Mouse (Mus musculus) midbrain, embryonic 13.5 days (tissue): ENCODE data around the gene Grxcr1. TPM values are rescaled to one million over a fixed set of nuclear protein-coding genes. Genes with fewer than 3 reads are reported as not detected.

Source experiments
- ATAC-seq: fragments of 200-750 bp; cut with Nextera tagmentation; 2 replicates; pipeline ENCODE4 v1.8.0; 2017; ENCODE audit warnings: mild to moderate bottlenecking, moderate TSS enrichment, moderate library complexity
- H3K27ac ChIP-seq: fragments of 300-500 bp; sonication (generic); 2 replicates; pipeline ENCODE4 v1.5.1; 2015; ENCODE audit warnings: inconsistent platforms, mild to moderate bottlenecking, moderate library complexity
- H3K27me3 ChIP-seq: fragments of 300-500 bp; sonication (generic); 2 replicates; pipeline ENCODE4 v1.6.1; 2015; ENCODE audit warnings: mild to moderate bottlenecking, inconsistent platforms
- H3K36me3 ChIP-seq: fragments of 300-500 bp; sonication (generic); 2 replicates; pipeline ENCODE4 v1.6.1; 2015; ENCODE audit warnings: mild to moderate bottlenecking, inconsistent platforms
- H3K4me1 ChIP-seq: fragments of 300-500 bp; sonication (generic); replicated peaks from 2 replicates; pipeline ENCODE4 v1.6.1; 2015; ENCODE audit warnings: inconsistent platforms
- H3K4me2 ChIP-seq: fragments of 300-500 bp; sonication (generic); replicated peaks from 2 replicates; pipeline ENCODE4 v1.6.1; 2015; ENCODE audit warnings: moderate library complexity, mild to moderate bottlenecking, inconsistent platforms
- H3K4me3 ChIP-seq: fragments of 300-500 bp; sonication (generic); replicated peaks from 2 replicates; pipeline ENCODE4 v1.5.1; 2015; ENCODE audit warnings: mild to moderate bottlenecking, inconsistent platforms
- H3K9ac ChIP-seq: fragments of 300-500 bp; sonication (generic); replicated peaks from 2 replicates; pipeline ENCODE4 v1.6.1; 2015; ENCODE audit warnings: mild to moderate bottlenecking, inconsistent platforms
- H3K9me3 ChIP-seq: fragments of 300-500 bp; sonication (generic); 2 replicates; pipeline ENCODE4 v1.6.1; 2016; ENCODE audit warnings: mild to moderate bottlenecking, inconsistent platforms
- WGBS: fragments of 180-500 bp; shearing (Covaris S2); methylation state at CpG from one replicate; pipeline ENCODE4 v1.1.7; 2015; 5-methylcytosine and 5-hydroxymethylcytosine counted together
- polyA plus RNA-seq: library from polyadenylated mRNA; unstranded; fragments of >200 nt; fragmentation: Nextera tagmentation; extraction: Ambion mirVana; gene quantifications from 2 replicates; pipeline ENCODE4 v1.2.1, GENCODE M21; 2015

Grxcr1 gene
- not detected in 2 replicates for polyA plus RNA-seq

GRCm38 (mm10) chr5:68031744-68032143, at the start of gene Grxcr1:
Gene Grxcr1 (plus strand): TSS chr5:68031835.
- Histone ChIP-seq H3K9ac (no peak within 1 kb of the TSS), H3K36me3 (no peaks in the 10 kb centered on the region), H3K27me3 (no peaks in the 10 kb centered on the region), H3K4me1 (no peaks in the 10 kb centered on the region; the same call in 1 of the 2 replicates), H3K27ac (no peak within 1 kb of the TSS), H3K4me2 (no peak within 1 kb of the TSS), H3K4me3 (no peak within 1 kb of the TSS), H3K9me3 (no peaks in the 10 kb centered on the region)
- WGBS: 85% methylated on average over 6 of the region's 6 CpGs
- ATAC-seq: no peak

- Histone ChIP-seq H3K27me3 (0 out of 2 replicates have a peak, but pooled peaks cover 3% of the 10 kb centered on the region), H3K9me3 (no peaks in the 10 kb centered on the region), H3K36me3 (no peaks in the 10 kb centered on the region), H3K27ac (no peak overlapping the region), H3K4me3 (no peak overlapping the region), H3K4me1 (no peaks in the 10 kb centered on the region), H3K4me2 (no peak overlapping the region), H3K9ac (no peak overlapping the region)
- 45% methylated on average over 3 of the region's 3 CpGs for WGBS
- ATAC-seq: no peak
Observed at GRCm38 (mm10) chr5:67981946-67982526, 49.6 kb upstream of the Grxcr1 start.

DNA sequence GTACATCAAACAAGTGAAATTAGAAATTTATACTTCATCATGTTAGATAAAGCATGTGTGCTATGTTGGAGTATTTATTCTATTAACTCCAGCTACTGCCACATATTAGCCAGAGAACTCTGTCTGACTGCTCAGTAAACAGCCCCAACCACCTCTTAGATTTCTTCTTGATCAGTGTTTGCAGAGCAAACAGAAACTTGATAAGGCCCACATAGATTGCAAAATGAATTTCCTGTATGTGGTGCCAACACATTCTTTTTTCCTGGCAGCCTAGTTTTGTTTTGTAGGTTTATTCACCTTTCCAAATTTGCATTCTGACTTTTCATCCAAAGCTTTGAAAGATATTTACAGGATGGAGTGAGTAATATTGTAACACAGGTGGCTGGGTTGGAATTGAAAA, 41.2 kb upstream of the Grxcr1 start:
- no peak overlapping the region for H3K4me3 ChIP-seq
- no peak overlapping the region for H3K9ac ChIP-seq
- no peaks in the 10 kb centered on the region for H3K27me3 ChIP-seq
- ATAC-seq: no peak
- H3K4me1 ChIP-seq: no peaks in the 10 kb centered on the region
- no peak overlapping the region for H3K27ac ChIP-seq
- no peak overlapping the region for H3K4me2 ChIP-seq
- H3K36me3 ChIP-seq: no peaks in the 10 kb centered on the region
- no peaks in the 10 kb centered on the region for H3K9me3 ChIP-seq

GRCm38 (mm10) chr5:68002611-68003010, 29.0 kb upstream of the Grxcr1 start:
- no peak overlapping the region for H3K4me3 ChIP-seq
- ATAC-seq: no peak
- no peaks in the 10 kb centered on the region for H3K36me3 ChIP-seq
- H3K27me3 ChIP-seq: peaks cover 12% of the 10 kb centered on the region; the same call in 1 of the 2 replicates
- peaks cover 5% of the 10 kb centered on the region; the same call in 1 of the 2 replicates for H3K4me1 ChIP-seq
- 95% methylated on average over 6 of the region's 6 CpGs for WGBS
- H3K27ac ChIP-seq: no peak overlapping the region
- H3K9ac ChIP-seq: no peak overlapping the region
- no peak overlapping the region for H3K4me2 ChIP-seq
- H3K9me3 ChIP-seq: no peaks in the 10 kb centered on the region

- Histone ChIP-seq H3K4me2 (no peak overlapping the region), H3K9ac (no peak overlapping the region), H3K27ac (no peak overlapping the region), H3K9me3 (no peaks in the 10 kb centered on the region), H3K4me3 (no peak overlapping the region), H3K36me3 (no peaks in the 10 kb centered on the region), H3K4me1 (peaks cover 5% of the 10 kb centered on the region; the same call in 1 of the 2 replicates), H3K27me3 (peaks cover 12% of the 10 kb centered on the region; the same call in 1 of the 2 replicates)
- ATAC-seq: no peak
- WGBS: 3% methylated on average over 2 of the region's 2 CpGs
Observed at GRCm38 (mm10) chr5:68003904-68004303, 27.7 kb upstream of the Grxcr1 start.

GRCm38 (mm10) chr5:68004419-68004818, 27.2 kb upstream of the Grxcr1 start:
- no peak overlapping the region for H3K27ac ChIP-seq
- H3K4me1 ChIP-seq: peaks cover 5% of the 10 kb centered on the region; the same call in 1 of the 2 replicates
- ATAC-seq: no peak
- no peak overlapping the region for H3K9ac ChIP-seq
- peaks cover 12% of the 10 kb centered on the region; the same call in 1 of the 2 replicates for H3K27me3 ChIP-seq
- H3K4me2 ChIP-seq: no peak overlapping the region
- no peak overlapping the region for H3K4me3 ChIP-seq
- H3K36me3 ChIP-seq: no peaks in the 10 kb centered on the region
- 48% methylated on average over 2 of the region's 2 CpGs for WGBS
- no peaks in the 10 kb centered on the region for H3K9me3 ChIP-seq

DNA sequence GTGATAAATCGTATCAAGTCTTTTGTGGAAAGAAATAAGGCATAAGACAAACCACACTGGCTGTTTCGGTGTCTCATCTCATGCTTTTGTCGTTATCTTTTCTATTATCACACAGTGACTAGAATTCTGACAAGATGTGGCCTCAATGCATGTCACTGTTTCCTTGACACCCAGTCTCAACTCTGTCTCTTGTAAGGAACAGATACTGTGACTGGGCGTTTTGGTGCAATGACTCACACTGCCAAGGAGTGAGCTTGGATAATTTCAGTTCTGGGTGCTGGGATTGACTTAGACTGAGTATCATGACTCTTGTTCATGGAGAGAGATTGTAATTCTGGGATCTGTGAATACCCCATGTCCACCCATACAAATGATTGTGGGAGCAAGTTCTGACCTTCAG, 24.6 kb upstream of the Grxcr1 start:
- 0 out of 2 replicates have a peak, but pooled peaks cover 6% of the 10 kb centered on the region for H3K27me3 ChIP-seq
- peaks cover 5% of the 10 kb centered on the region; the same call in 1 of the 2 replicates for H3K4me1 ChIP-seq
- H3K4me3 ChIP-seq: no peak overlapping the region
- ATAC-seq: no peak
- 91% methylated on average over 4 of the region's 4 CpGs for WGBS
- no peaks in the 10 kb centered on the region for H3K36me3 ChIP-seq
- H3K9me3 ChIP-seq: no peaks in the 10 kb centered on the region
- H3K4me2 ChIP-seq: no peak overlapping the region
- no peak overlapping the region for H3K9ac ChIP-seq
- H3K27ac ChIP-seq: no peak overlapping the region

DNA sequence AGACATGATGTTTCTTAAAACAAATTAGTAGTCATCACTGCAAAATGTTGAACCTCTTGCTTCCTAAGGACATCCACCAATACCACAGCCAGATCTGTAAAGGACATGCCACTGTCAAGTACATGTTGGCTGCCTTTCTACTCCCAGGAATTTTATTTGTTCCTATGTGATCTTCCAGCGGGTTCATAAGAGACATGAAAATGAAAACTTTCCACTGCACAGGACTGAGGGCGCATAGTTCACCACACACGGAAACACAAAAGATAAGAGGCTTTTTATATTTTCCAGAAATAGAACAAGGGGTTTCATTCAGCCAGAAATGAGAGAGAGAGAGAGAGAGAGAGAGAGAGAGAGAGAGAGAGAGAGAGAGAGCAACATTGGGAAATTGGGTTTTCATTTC, 20.1 kb upstream of the Grxcr1 start:
- Histone ChIP-seq H3K4me1 (no peaks in the 10 kb centered on the region), H3K9me3 (no peaks in the 10 kb centered on the region), H3K9ac (no peak overlapping the region), H3K4me2 (no peak overlapping the region), H3K27me3 (0 out of 2 replicates have a peak, but pooled peaks cover 6% of the 10 kb centered on the region), H3K36me3 (no peaks in the 10 kb centered on the region), H3K4me3 (no peak overlapping the region), H3K27ac (no peak overlapping the region)
- WGBS: 83% methylated on average over 3 of the region's 3 CpGs
- ATAC-seq: no peak

DNA sequence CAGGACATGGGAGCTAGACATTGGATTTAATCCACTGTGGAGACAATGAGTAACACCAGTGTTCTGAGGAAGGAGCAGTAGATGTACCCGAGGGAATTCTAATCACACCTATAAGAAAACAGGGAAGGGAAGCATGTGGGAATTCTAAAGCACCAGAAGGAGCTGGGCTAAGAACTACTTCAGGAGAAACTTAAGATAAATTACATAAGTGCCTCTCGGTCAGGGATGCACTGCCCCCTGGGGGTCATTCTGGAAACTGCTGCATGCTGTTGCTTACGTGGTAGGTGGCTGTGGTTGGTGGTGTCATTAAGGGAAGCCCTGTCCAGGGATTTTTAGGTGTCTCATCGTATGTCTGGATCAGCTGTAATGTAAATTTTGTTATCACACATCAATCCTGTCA, 19.0 kb upstream of the Grxcr1 start:
- Histone ChIP-seq H3K4me2 (no peak overlapping the region), H3K27ac (no peak overlapping the region), H3K4me1 (no peaks in the 10 kb centered on the region), H3K9me3 (no peaks in the 10 kb centered on the region), H3K27me3 (0 out of 2 replicates have a peak, but pooled peaks cover under 1% of the 10 kb centered on the region), H3K36me3 (no peaks in the 10 kb centered on the region), H3K4me3 (no peak overlapping the region), H3K9ac (no peak overlapping the region)
- no peak for ATAC-seq
- WGBS: 21% methylated on average over 4 of the region's 4 CpGs

GRCm38 (mm10) chr5:68020870-68021269, 10.8 kb upstream of the Grxcr1 start:
- H3K27me3 ChIP-seq: no peaks in the 10 kb centered on the region
- 85% methylated on average over 2 of the region's 2 CpGs for WGBS
- H3K9me3 ChIP-seq: no peaks in the 10 kb centered on the region
- ATAC-seq: no peak
- no peak overlapping the region for H3K4me3 ChIP-seq
- no peak overlapping the region for H3K9ac ChIP-seq
- H3K4me2 ChIP-seq: no peak overlapping the region
- no peak overlapping the region for H3K27ac ChIP-seq
- no peaks in the 10 kb centered on the region for H3K36me3 ChIP-seq
- H3K4me1 ChIP-seq: no peaks in the 10 kb centered on the region

DNA sequence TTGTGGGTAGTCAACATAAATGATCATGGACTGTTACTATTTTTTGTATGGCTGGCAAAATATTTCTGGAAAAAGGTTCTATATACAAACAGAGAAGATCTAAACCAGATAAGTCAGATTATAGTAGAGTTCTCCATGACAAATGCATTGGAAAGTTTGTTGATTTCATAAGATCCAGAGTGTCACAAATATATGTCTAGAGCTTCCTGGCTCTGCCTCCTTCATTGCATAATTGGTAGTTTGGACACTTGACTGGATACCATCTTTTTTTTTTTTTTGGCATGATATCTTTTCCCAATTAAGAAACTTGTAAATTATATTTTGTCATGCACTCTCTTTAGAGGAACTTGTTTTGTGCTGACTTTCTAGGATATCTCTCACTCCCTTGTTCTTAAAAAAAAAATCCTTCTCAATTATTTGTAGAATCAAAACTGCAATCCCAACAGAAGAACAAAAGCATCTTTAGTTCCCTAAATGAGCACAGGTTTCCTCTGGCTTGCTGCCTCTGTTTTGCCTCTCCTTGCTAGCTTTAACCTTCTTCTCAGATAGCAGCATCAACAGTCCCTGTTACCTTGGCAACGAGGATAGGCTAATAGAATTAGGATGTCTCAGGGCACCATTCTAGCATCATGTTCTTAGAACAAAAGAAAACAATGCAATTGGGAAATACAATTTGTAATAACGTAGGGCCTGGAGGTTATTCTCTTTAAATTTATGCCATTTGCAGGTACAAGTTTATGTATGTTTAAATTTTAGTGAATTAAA, 4.8 kb upstream of the Grxcr1 start:
- Histone ChIP-seq H3K36me3 (no peaks in the 10 kb centered on the region), H3K27ac (no peak overlapping the region), H3K27me3 (no peaks in the 10 kb centered on the region), H3K9me3 (no peaks in the 10 kb centered on the region), H3K4me2 (no peak overlapping the region), H3K4me1 (no peaks in the 10 kb centered on the region; the same call in 1 of the 2 replicates), H3K4me3 (no peak overlapping the region), H3K9ac (no peak overlapping the region)
- 35% methylated on average over 2 of the region's 2 CpGs for WGBS
- 0 out of 2 replicates have a peak, but pooled peaks have one; percentile 66 for ATAC-seq

GRCm38 (mm10) chr5:68027474-68027873, 4.2 kb upstream of the Grxcr1 start:
- no peak for ATAC-seq
- H3K4me1 ChIP-seq: no peaks in the 10 kb centered on the region; the same call in 1 of the 2 replicates
- H3K4me2 ChIP-seq: no peak overlapping the region
- H3K36me3 ChIP-seq: no peaks in the 10 kb centered on the region
- H3K4me3 ChIP-seq: no peak overlapping the region
- no peak overlapping the region for H3K27ac ChIP-seq
- no peaks in the 10 kb centered on the region for H3K9me3 ChIP-seq
- WGBS: 76% methylated on average over 4 of the region's 4 CpGs
- H3K27me3 ChIP-seq: no peaks in the 10 kb centered on the region
- H3K9ac ChIP-seq: no peak overlapping the region
